Mouse (Mus musculus) liver, embryonic 11.5 days (tissue): ENCODE measurements around the gene Neurl2. TPM values are rescaled to one million over a fixed set of nuclear protein-coding genes. Genes with fewer than 3 reads are reported as not detected.
"Not testable (repeated sequence)": the region's sequence is repeated elsewhere in the genome, so short reads cannot be mapped to it uniquely, and the experiment has no call there.

Source experiments
- ATAC-seq: fragments of 200-750 bp; cut with Nextera tagmentation; replicated peaks from 2 replicates; pipeline ENCODE4 v1.8.0; 2017; ENCODE audit warnings: moderate number of reproducible peaks, mild to moderate bottlenecking, moderate TSS enrichment, moderate library complexity; ENCODE audit not compliant: low FRiP score
- DNase-seq: peaks from one replicate; pipeline ENCODE4 v3.0.0-alpha.2; 2017; ENCODE audit warnings: low spot score
- H3K27ac ChIP-seq: fragments of 300-500 bp; sonication (generic); 2 replicates; pipeline ENCODE4 v1.5.1; 2014; ENCODE audit warnings: mild to moderate bottlenecking, low read depth, low read length, control low read depth
- H3K27me3 ChIP-seq: fragments of 300-500 bp; sonication (generic); replicated peaks from 2 replicates; pipeline ENCODE4 v1.6.1; 2014; ENCODE audit warnings: low read length, mixed read lengths; ENCODE audit not compliant: control insufficient read depth, insufficient read depth
- H3K36me3 ChIP-seq: fragments of 300-500 bp; sonication (generic); 2 replicates; pipeline ENCODE4 v1.6.1; 2014; ENCODE audit warnings: mild to moderate bottlenecking, low read length, moderate library complexity, mixed read lengths; ENCODE audit not compliant: control insufficient read depth, insufficient read depth
- H3K4me1 ChIP-seq: fragments of 300-500 bp; sonication (generic); replicated peaks from 2 replicates; pipeline ENCODE4 v1.6.1; 2014; ENCODE audit warnings: low read length, mixed read lengths; ENCODE audit not compliant: control insufficient read depth, insufficient read depth
- H3K4me2 ChIP-seq: fragments of 300-500 bp; sonication (generic); 2 replicates; pipeline ENCODE4 v1.6.1; 2014; ENCODE audit warnings: mild to moderate bottlenecking, control low read depth, moderate library complexity
- H3K4me3 ChIP-seq: fragments of 300-500 bp; sonication (generic); 2 replicates; pipeline ENCODE4 v1.5.1; 2014; ENCODE audit warnings: low read depth, low read length, control low read depth
- H3K9ac ChIP-seq: fragments of 300-500 bp; sonication (generic); 2 replicates; pipeline ENCODE4 v1.6.1; 2014; ENCODE audit warnings: low read depth, low read length, control low read depth
- H3K9me3 ChIP-seq: fragments of 300-500 bp; sonication (generic); 2 replicates; pipeline ENCODE4 v1.6.1; 2016; ENCODE audit warnings: low read length, inconsistent platforms, mixed read lengths; ENCODE audit not compliant: control insufficient read depth
- WGBS: fragments of 180-500 bp; shearing (Covaris S2); extraction: QIAGEN DNeasy Blood & Tissue Kit; methylation state at CpG from one replicate; pipeline ENCODE4 v1.1.7; 2014; 5-methylcytosine and 5-hydroxymethylcytosine counted together
- polyA plus RNA-seq: library from polyadenylated mRNA; unstranded; fragments of >200 nt; fragmentation: Nextera tagmentation; extraction: Ambion mirVana; gene quantifications from 2 replicates; pipeline ENCODE4 v1.2.1, GENCODE M21; 2014

The Neurl2 gene
- polyA plus RNA-seq, 1 experiment from 2014 or later = 4.9 TPM

- H3K27ac ChIP-seq, DNase-seq, H3K9ac ChIP-seq, H3K4me3 ChIP-seq, H3K36me3 ChIP-seq, ATAC-seq, H3K9me3 ChIP-seq, H3K4me2 ChIP-seq: not testable (repeated sequence)
- H3K4me1 ChIP-seq = peaks cover 15% of the 10 kb centered on the region
- WGBS = 80% methylated on average over 5 of the region's 5 CpGs
- H3K27me3 ChIP-seq = peaks cover 53% of the 10 kb centered on the region
Observed at GRCm38 (mm10) chr2:164855572-164855971, 22.3 kb upstream of the Neurl2 start.

GRCm38 (mm10) chr2:164850061-164850460 lies 16.8 kb upstream of the Neurl2 start:
- no peaks in the 10 kb centered on the region for H3K36me3 ChIP-seq
- DNase-seq = no peak

GRCm38 (mm10) chr2:164845782-164846181 lies 12.5 kb upstream of the Neurl2 start:
- WGBS = 47% methylated on average over 3 of the region's 3 CpGs
- H3K27ac ChIP-seq = no peak overlapping the region
- ATAC-seq (no peak), DNase-seq (no peak)
- H3K9me3 ChIP-seq = no peaks in the 10 kb centered on the region
- H3K4me1 ChIP-seq = no peaks in the 10 kb centered on the region
- H3K9ac ChIP-seq = no peak overlapping the region
- no peaks in the 10 kb centered on the region for H3K27me3 ChIP-seq
- no peak overlapping the region for H3K4me3 ChIP-seq
- H3K36me3 ChIP-seq = no peaks in the 10 kb centered on the region
- no peak overlapping the region for H3K4me2 ChIP-seq

More at GRCm38 (mm10) chr2:164850061-164850460, 16.8 kb upstream of the Neurl2 start:
- no peak overlapping the region for H3K4me2 ChIP-seq
- H3K4me3 ChIP-seq = no peak overlapping the region
- H3K27ac ChIP-seq = no peak overlapping the region
- ATAC-seq = no peak
- H3K9ac ChIP-seq = no peak overlapping the region
- peaks cover 20% of the 10 kb centered on the region for H3K27me3 ChIP-seq
- no peaks in the 10 kb centered on the region for H3K9me3 ChIP-seq
- 83% methylated on average over 8 of the region's 8 CpGs for WGBS
- H3K4me1 ChIP-seq = no peaks in the 10 kb centered on the region

GRCm38 (mm10) chr2:164835164-164835563 lies 1.9 kb upstream of the Neurl2 start:
- Histone ChIP-seq H3K27me3 (no peaks in the 10 kb centered on the region), H3K4me3 (peak overlapping the region; percentile 77; the same call in 1 of the 2 replicates), H3K9me3 (no peaks in the 10 kb centered on the region), H3K27ac (no peak overlapping the region), H3K9ac (no peak overlapping the region), H3K4me1 (peaks cover 10% of the 10 kb centered on the region), H3K36me3 (peaks cover 15% of the 10 kb centered on the region; the same call in 1 of the 2 replicates), H3K4me2 (peak overlapping the region; percentile 100)
- no peak for ATAC-seq
- DNase-seq = no peak
- 95% methylated on average over 4 of the region's 4 CpGs for WGBS

- Histone ChIP-seq H3K36me3 (peaks cover 11% of the 10 kb centered on the region; the same call in 1 of the 2 replicates), H3K27me3 (no peaks in the 10 kb centered on the region), H3K4me3 (peak overlapping the region; percentile 77), H3K9me3 (no peaks in the 10 kb centered on the region), H3K4me1 (peaks cover 10% of the 10 kb centered on the region), H3K4me2 (peak overlapping the region; percentile 100), H3K27ac (0 out of 2 replicates have a peak overlapping the region, but pooled peaks have one; percentile 79), H3K9ac (peak overlapping the region; percentile 87)
- ATAC-seq = no peak
- WGBS = 40% methylated on average over 8 of the region's 8 CpGs
- DNase-seq = no peak
Observed at GRCm38 (mm10) chr2:164834531-164834930, 1.3 kb upstream of the Neurl2 start.

- DNase-seq (peak; percentile 79), ATAC-seq (peak; percentile 84)
- no peaks in the 10 kb centered on the region for H3K27me3 ChIP-seq
- peaks cover 10% of the 10 kb centered on the region for H3K4me1 ChIP-seq
- peak within 1 kb of the TSS; percentile 77 for H3K4me3 ChIP-seq
- H3K9ac ChIP-seq = peak within 1 kb of the TSS; percentile 87
- 1% methylated on average over 35 of the region's 35 CpGs for WGBS
- H3K9me3 ChIP-seq = no peaks in the 10 kb centered on the region
- H3K36me3 ChIP-seq = peaks cover 3% of the 10 kb centered on the region; the same call in 1 of the 2 replicates
- peak within 1 kb of the TSS; percentile 79 for H3K27ac ChIP-seq
- peak within 1 kb of the TSS; percentile 100 for H3K4me2 ChIP-seq
Observed at GRCm38 (mm10) chr2:164832748-164833301, 431 bp downstream of the Neurl2 start, which contains the start of gene Ctsa. TSS of gene Ctsa (plus strand) at chr2:164832873.

- Histone ChIP-seq H3K27ac (peak overlapping the region; percentile 79), H3K4me2 (peak overlapping the region; percentile 100), H3K27me3 (no peaks in the 10 kb centered on the region), H3K36me3 (peaks cover 3% of the 10 kb centered on the region), H3K4me3 (peak overlapping the region; percentile 77), H3K4me1 (peaks cover 12% of the 10 kb centered on the region), H3K9me3 (no peaks in the 10 kb centered on the region), H3K9ac (peak overlapping the region; percentile 87)
- WGBS = 66% methylated on average over 16 of the region's 16 CpGs
- DNase-seq (no peak), ATAC-seq (no peak; the same call in 1 of the 2 replicates)
Observed at GRCm38 (mm10) chr2:164832032-164832747, 1.1 kb downstream of the Neurl2 start.

GRCm38 (mm10) chr2:164831029-164831428 lies 2.2 kb downstream of the Neurl2 start:
- Histone ChIP-seq H3K4me3 (no peak overlapping the region), H3K9ac (no peak overlapping the region), H3K36me3 (peaks cover 7% of the 10 kb centered on the region), H3K27ac (no peak overlapping the region), H3K4me1 (peaks cover 12% of the 10 kb centered on the region), H3K4me2 (no peak overlapping the region), H3K27me3 (no peaks in the 10 kb centered on the region), H3K9me3 (no peaks in the 10 kb centered on the region)
- WGBS = 84% methylated on average over 10 of the region's 10 CpGs
- DNase-seq (no peak), ATAC-seq (no peak)
